Mouse (Mus musculus): Measurements from ENCODE around the gene Slc7a11. TPM values are rescaled to one million over a fixed set of nuclear protein-coding genes. Genes with fewer than 3 reads are reported as not detected.

The Slc7a11 gene
- polyA plus RNA-seq, 1 experiment from 2014 or later, result 2.5 TPM

DNA sequence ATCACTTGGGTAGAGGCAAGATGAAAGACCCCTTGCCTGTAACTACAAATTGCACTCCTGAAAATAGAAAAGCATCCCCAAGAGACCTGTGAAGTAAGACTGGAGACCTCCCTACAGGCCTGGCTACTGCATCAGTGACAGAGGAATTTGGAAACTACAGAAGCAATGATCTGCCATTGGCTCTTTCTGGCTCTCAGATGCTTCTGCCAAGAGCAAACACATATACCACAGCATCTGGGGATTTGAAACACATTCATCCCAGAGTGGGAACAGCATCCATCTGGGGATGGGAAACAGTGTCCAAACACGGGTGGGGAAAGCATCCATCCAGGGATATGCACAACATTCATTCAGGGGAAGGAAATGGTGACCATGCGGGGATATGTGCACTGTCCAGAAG is 313.1 kb downstream of the Slc7a11 start:
- Histone ChIP-seq H3K4me1 (ENCODE audit: control insufficient read depth, insufficient read depth, low read length) (no peaks in the 10 kb centered on the region), H3K9ac (ENCODE audit: low read depth, low read length) (no peak overlapping the region), H3K9me3 (ENCODE audit: control insufficient read depth, low read length) (no peaks in the 10 kb centered on the region), H3K4me2 (ENCODE audit: low read depth, low read length) (no peak overlapping the region), H3K27ac (replicated peaks; ENCODE audit: low read depth, low read length) (no peak overlapping the region), H3K36me3 (ENCODE audit: control insufficient read depth, insufficient read depth, low read length) (no peaks in the 10 kb centered on the region), H3K4me3 (ENCODE audit: low read depth, low read length) (no peak overlapping the region), H3K27me3 (replicated peaks; ENCODE audit: control insufficient read depth, insufficient read depth, low read length) (no peaks in the 10 kb centered on the region)
- ATAC-seq (ENCODE audit: low read depth), result no peak
- no peak for DNase-seq (ENCODE audit: low spot score)
- 78% methylated on average over 2 of the region's 2 CpGs for WGBS

GRCm38 (mm10) chr3:50121001-50121400 is 322.4 kb downstream of the Slc7a11 start:
- no peak overlapping the region for H3K4me2 ChIP-seq (ENCODE audit: low read depth, low read length)
- H3K27me3 ChIP-seq (replicated peaks; ENCODE audit: control insufficient read depth, insufficient read depth, low read length), result no peaks in the 10 kb centered on the region
- no peaks in the 10 kb centered on the region for H3K36me3 ChIP-seq (ENCODE audit: control insufficient read depth, insufficient read depth, low read length)
- WGBS, result 47% methylated on average over 1 of the region's 1 CpGs
- no peaks in the 10 kb centered on the region for H3K4me1 ChIP-seq (ENCODE audit: control insufficient read depth, insufficient read depth, low read length)
- no peak overlapping the region for H3K27ac ChIP-seq (replicated peaks; ENCODE audit: low read depth, low read length)
- no peak overlapping the region for H3K4me3 ChIP-seq (ENCODE audit: low read depth, low read length)
- no peak overlapping the region for H3K9ac ChIP-seq (ENCODE audit: low read depth, low read length)
- DNase-seq (ENCODE audit: low spot score), result no peak
- H3K9me3 ChIP-seq (ENCODE audit: control insufficient read depth, low read length), result no peaks in the 10 kb centered on the region
- ATAC-seq (ENCODE audit: low read depth), result no peak

- Histone ChIP-seq H3K27ac (replicated peaks; ENCODE audit: low read depth, low read length) (no peak overlapping the region), H3K4me2 (ENCODE audit: low read depth, low read length) (no peak overlapping the region), H3K36me3 (ENCODE audit: control insufficient read depth, insufficient read depth, low read length) (no peaks in the 10 kb centered on the region), H3K4me3 (ENCODE audit: low read depth, low read length) (no peak overlapping the region), H3K27me3 (replicated peaks; ENCODE audit: control insufficient read depth, insufficient read depth, low read length) (no peaks in the 10 kb centered on the region), H3K9me3 (ENCODE audit: control insufficient read depth, low read length) (no peaks in the 10 kb centered on the region), H3K9ac (ENCODE audit: low read depth, low read length) (no peak overlapping the region), H3K4me1 (ENCODE audit: control insufficient read depth, insufficient read depth, low read length) (no peaks in the 10 kb centered on the region)
- WGBS, result 56% methylated on average over 1 of the region's 1 CpGs
- ATAC-seq (ENCODE audit: low read depth), result no peak
- DNase-seq (ENCODE audit: low spot score), result no peak
Measured at GRCm38 (mm10) chr3:50116266-50116665, 327.1 kb downstream of the Slc7a11 start.

DNA sequence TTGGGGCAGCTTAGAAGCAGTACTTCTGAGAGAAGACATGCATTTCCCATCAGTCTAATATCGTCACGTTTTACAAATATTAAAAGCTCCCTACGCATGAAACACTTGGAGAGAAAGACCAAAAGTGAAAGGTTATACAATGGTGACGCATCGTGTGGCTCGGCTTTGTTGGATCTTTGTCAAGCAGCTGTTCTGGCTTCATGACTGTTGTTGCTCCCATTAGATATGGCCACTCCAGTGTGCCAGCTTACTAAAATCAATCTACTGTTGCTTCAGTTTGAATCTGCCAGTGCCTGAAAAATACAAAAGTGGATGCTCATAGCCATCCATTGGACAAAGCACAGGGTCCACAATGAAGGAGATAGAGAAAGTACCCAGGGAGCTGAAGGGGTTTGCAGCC is 337.9 kb downstream of the Slc7a11 start:
- H3K9ac ChIP-seq (ENCODE audit: low read depth, low read length), result no peak overlapping the region
- no peak overlapping the region for H3K27ac ChIP-seq (replicated peaks; ENCODE audit: low read depth, low read length)
- no peaks in the 10 kb centered on the region for H3K27me3 ChIP-seq (replicated peaks; ENCODE audit: control insufficient read depth, insufficient read depth, low read length)
- 76% methylated on average over 6 of the region's 6 CpGs for WGBS
- H3K4me1 ChIP-seq (ENCODE audit: control insufficient read depth, insufficient read depth, low read length), result no peaks in the 10 kb centered on the region
- H3K36me3 ChIP-seq (ENCODE audit: control insufficient read depth, insufficient read depth, low read length), result no peaks in the 10 kb centered on the region
- DNase-seq (ENCODE audit: low spot score) (peak; percentile 51), ATAC-seq (ENCODE audit: low read depth) (peak; percentile 41; the same call in 1 of the 2 replicates)
- no peak overlapping the region for H3K4me3 ChIP-seq (ENCODE audit: low read depth, low read length)
- H3K9me3 ChIP-seq (ENCODE audit: control insufficient read depth, low read length), result no peaks in the 10 kb centered on the region
- H3K4me2 ChIP-seq (ENCODE audit: low read depth, low read length), result no peak overlapping the region

- no peak for ATAC-seq (ENCODE audit: low read depth)
- 88% methylated on average over 7 of the region's 7 CpGs for WGBS
Measured at GRCm38 (mm10) chr3:50094404-50095092, 348.9 kb downstream of the Slc7a11 start.

DNA sequence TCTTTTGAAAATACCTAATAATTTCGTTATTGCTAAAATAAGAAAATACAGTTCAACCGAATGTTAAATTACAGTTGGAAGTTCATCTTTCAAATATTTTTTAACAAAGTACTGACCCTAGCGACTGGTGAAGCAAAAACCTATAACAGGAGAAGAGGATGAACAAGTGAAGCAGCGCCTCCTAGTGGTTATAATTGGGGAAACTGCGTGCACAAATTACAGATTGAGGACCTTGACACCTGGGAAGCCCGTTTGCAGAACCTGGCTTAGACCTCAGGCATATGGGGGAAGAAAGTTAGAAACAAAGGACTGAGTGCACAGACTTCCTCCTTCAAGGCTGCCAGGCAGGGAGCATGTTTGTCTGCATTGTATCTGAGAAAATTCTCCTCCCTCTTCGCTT is 366.4 kb downstream of the Slc7a11 start:
- 13% methylated on average over 7 of the region's 7 CpGs for WGBS
- no peak overlapping the region for H3K27ac ChIP-seq (replicated peaks; ENCODE audit: low read depth, low read length)
- no peak for ATAC-seq (ENCODE audit: low read depth)
- no peaks in the 10 kb centered on the region for H3K9me3 ChIP-seq (ENCODE audit: control insufficient read depth, low read length)
- no peaks in the 10 kb centered on the region for H3K4me1 ChIP-seq (ENCODE audit: control insufficient read depth, insufficient read depth, low read length)
- H3K4me3 ChIP-seq (ENCODE audit: low read depth, low read length), result no peak overlapping the region
- peak; percentile 79 for DNase-seq (ENCODE audit: low spot score)
- no peak overlapping the region for H3K9ac ChIP-seq (ENCODE audit: low read depth, low read length)
- no peaks in the 10 kb centered on the region for H3K36me3 ChIP-seq (ENCODE audit: control insufficient read depth, insufficient read depth, low read length)
- H3K27me3 ChIP-seq (replicated peaks; ENCODE audit: control insufficient read depth, insufficient read depth, low read length), result no peaks in the 10 kb centered on the region
- no peak overlapping the region for H3K4me2 ChIP-seq (ENCODE audit: low read depth, low read length)

More at GRCm38 (mm10) chr3:50094404-50095092, 348.9 kb downstream of the Slc7a11 start:
- no peak for DNase-seq (ENCODE audit: low spot score)
- Histone ChIP-seq H3K36me3 (ENCODE audit: control insufficient read depth, insufficient read depth, low read length) (no peaks in the 10 kb centered on the region), H3K4me3 (ENCODE audit: low read depth, low read length) (no peak overlapping the region), H3K27me3 (replicated peaks; ENCODE audit: control insufficient read depth, insufficient read depth, low read length) (no peaks in the 10 kb centered on the region), H3K9ac (ENCODE audit: low read depth, low read length) (no peak overlapping the region), H3K4me1 (ENCODE audit: control insufficient read depth, insufficient read depth, low read length) (no peaks in the 10 kb centered on the region), H3K9me3 (ENCODE audit: control insufficient read depth, low read length) (no peaks in the 10 kb centered on the region), H3K4me2 (ENCODE audit: low read depth, low read length) (no peak overlapping the region), H3K27ac (replicated peaks; ENCODE audit: low read depth, low read length) (no peak overlapping the region)

DNA sequence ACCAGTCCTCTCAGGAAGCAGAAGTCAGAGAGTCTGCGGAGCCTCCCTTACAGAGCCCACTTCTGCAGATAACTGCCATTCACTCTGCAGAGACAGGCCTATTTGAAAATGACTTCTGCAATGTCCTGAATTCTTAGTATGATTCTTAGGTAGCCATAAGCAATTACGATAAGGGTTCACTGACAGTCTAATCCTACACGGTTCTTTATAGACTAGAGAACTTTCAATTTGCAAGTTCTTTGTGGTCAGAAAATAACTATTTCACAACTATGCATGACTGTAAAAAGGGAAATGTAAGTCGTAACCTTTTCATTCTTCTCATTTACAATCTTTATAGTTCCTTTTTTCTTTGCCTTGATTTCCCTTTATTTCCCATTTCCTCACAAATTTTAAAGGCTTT is 380.0 kb downstream of the Slc7a11 start:
- H3K27ac ChIP-seq (replicated peaks; ENCODE audit: low read depth, low read length), result no peak overlapping the region
- no peaks in the 10 kb centered on the region for H3K9me3 ChIP-seq (ENCODE audit: control insufficient read depth, low read length)
- H3K9ac ChIP-seq (ENCODE audit: low read depth, low read length), result no peak overlapping the region
- H3K4me2 ChIP-seq (ENCODE audit: low read depth, low read length), result no peak overlapping the region
- WGBS, result 82% methylated on average over 4 of the region's 4 CpGs
- H3K36me3 ChIP-seq (ENCODE audit: control insufficient read depth, insufficient read depth, low read length), result no peaks in the 10 kb centered on the region
- H3K4me3 ChIP-seq (ENCODE audit: low read depth, low read length), result no peak overlapping the region
- DNase-seq (ENCODE audit: low spot score) (no peak), ATAC-seq (ENCODE audit: low read depth) (no peak)
- no peaks in the 10 kb centered on the region for H3K4me1 ChIP-seq (ENCODE audit: control insufficient read depth, insufficient read depth, low read length)
- H3K27me3 ChIP-seq (replicated peaks; ENCODE audit: control insufficient read depth, insufficient read depth, low read length), result no peaks in the 10 kb centered on the region

GRCm38 (mm10) chr3:50044666-50045065 is 398.7 kb downstream of the Slc7a11 start:
- H3K27ac ChIP-seq (replicated peaks; ENCODE audit: low read depth, low read length), result peak overlapping the region; percentile 65; the same call in 1 of the 2 replicates
- ATAC-seq (ENCODE audit: low read depth) (peak; percentile 91), DNase-seq (ENCODE audit: low spot score) (peak; percentile 90)
- H3K4me2 ChIP-seq (ENCODE audit: low read depth, low read length), result no peak overlapping the region
- H3K4me1 ChIP-seq (ENCODE audit: control insufficient read depth, insufficient read depth, low read length), result no peaks in the 10 kb centered on the region
- H3K9me3 ChIP-seq (ENCODE audit: control insufficient read depth, low read length), result 0 out of 2 replicates have a peak, but pooled peaks cover 6% of the 10 kb centered on the region
- H3K4me3 ChIP-seq (ENCODE audit: low read depth, low read length), result no peak overlapping the region
- 33% methylated on average over 5 of the region's 5 CpGs for WGBS
- H3K27me3 ChIP-seq (replicated peaks; ENCODE audit: control insufficient read depth, insufficient read depth, low read length), result no peaks in the 10 kb centered on the region
- no peak overlapping the region for H3K9ac ChIP-seq (ENCODE audit: low read depth, low read length)
- no peaks in the 10 kb centered on the region for H3K36me3 ChIP-seq (ENCODE audit: control insufficient read depth, insufficient read depth, low read length)

DNA sequence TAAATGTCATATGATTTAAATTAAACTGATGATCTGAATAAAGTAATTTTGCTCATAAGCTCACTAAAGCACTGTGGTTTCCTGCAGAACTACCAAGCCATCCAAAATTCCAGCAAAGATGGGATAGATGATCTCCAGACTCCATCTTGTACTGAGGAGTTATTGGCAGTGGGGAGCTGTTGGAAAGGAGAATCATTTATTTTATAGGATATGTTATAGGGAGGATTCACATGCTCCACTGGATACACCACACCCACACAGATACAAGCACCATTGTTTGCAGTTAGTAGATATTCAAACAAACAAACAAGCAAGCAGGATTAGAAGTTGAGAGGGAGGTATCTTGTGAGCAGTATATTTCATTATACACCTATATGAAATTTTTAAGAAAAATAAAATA is 399.3 kb downstream of the Slc7a11 start:
- peak; percentile 62 for DNase-seq (ENCODE audit: low spot score)
- Histone ChIP-seq H3K4me1 (ENCODE audit: control insufficient read depth, insufficient read depth, low read length) (no peaks in the 10 kb centered on the region), H3K9me3 (ENCODE audit: control insufficient read depth, low read length) (0 out of 2 replicates have a peak, but pooled peaks cover under 1% of the 10 kb centered on the region), H3K4me3 (ENCODE audit: low read depth, low read length) (no peak overlapping the region), H3K27ac (replicated peaks; ENCODE audit: low read depth, low read length) (no peak overlapping the region), H3K36me3 (ENCODE audit: control insufficient read depth, insufficient read depth, low read length) (no peaks in the 10 kb centered on the region), H3K9ac (ENCODE audit: low read depth, low read length) (no peak overlapping the region), H3K27me3 (replicated peaks; ENCODE audit: control insufficient read depth, insufficient read depth, low read length) (no peaks in the 10 kb centered on the region), H3K4me2 (ENCODE audit: low read depth, low read length) (no peak overlapping the region)
- ATAC-seq (ENCODE audit: low read depth), result no peak
